Mouse (Mus musculus) layer of hippocampus, adult 11-12 months (tissue): ENCODE results near the gene Zbtb2.
"Not testable (repeated sequence)": the region's sequence is repeated elsewhere in the genome, so short reads cannot be mapped to it uniquely, and the experiment has no call there.

ENCODE experiments used
- DNase-seq: peaks from one replicate; pipeline ENCODE4 v3.0.0; 2022; ENCODE audit warnings: low spot score

Gene Zbtb2

GRCm38 (mm10) chr10:4387701-4388383, at the start of gene Zbtb2:
Gene Zbtb2 (minus strand): TSS chr10:4388108.
- DNase-seq: peak; percentile 69

GRCm38 (mm10) chr10:4435416-4435815, 47.5 kb upstream of the Zbtb2 start:
- no peak for DNase-seq

- DNase-seq: not testable (repeated sequence)
Observed at GRCm38 (mm10) chr10:4433871-4434270, 46.0 kb upstream of the Zbtb2 start.

- no peak for DNase-seq
Observed at GRCm38 (mm10) chr10:4432996-4433755, 45.3 kb upstream of the Zbtb2 start.

GRCm38 (mm10) chr10:4432123-4432931, 44.4 kb upstream of the Zbtb2 start, which contains the start of the genes Rmnd1 and Armt1:
Gene Rmnd1 (minus strand): TSS chr10:4432388.
Gene Armt1 (plus strand): TSS chr10:4432467.
- peak; percentile 93 for DNase-seq

GRCm38 (mm10) chr10:4431746-4432122, 43.8 kb upstream of the Zbtb2 start:
- DNase-seq: no peak

GRCm38 (mm10) chr10:4430826-4431225, 42.9 kb upstream of the Zbtb2 start:
- DNase-seq: no peak

GRCm38 (mm10) chr10:4430399-4430798, 42.5 kb upstream of the Zbtb2 start:
- DNase-seq: no peak

- no peak for DNase-seq
Observed at GRCm38 (mm10) chr10:4425245-4425644, 37.3 kb upstream of the Zbtb2 start.

- DNase-seq: no peak
Observed at GRCm38 (mm10) chr10:4407191-4407590, 19.3 kb upstream of the Zbtb2 start.

GRCm38 (mm10) chr10:4405511-4405910, 17.6 kb upstream of the Zbtb2 start:
- DNase-seq: no peak

GRCm38 (mm10) chr10:4404895-4405491, 17.1 kb upstream of the Zbtb2 start:
- peak; percentile 73 for DNase-seq

GRCm38 (mm10) chr10:4398058-4398457, 10.2 kb upstream of the Zbtb2 start:
- DNase-seq: no peak

GRCm38 (mm10) chr10:4395321-4395720, 7.4 kb upstream of the Zbtb2 start:
- no peak for DNase-seq

GRCm38 (mm10) chr10:4391851-4392250, 3.9 kb upstream of the Zbtb2 start:
- peak; percentile 39 for DNase-seq

- no peak for DNase-seq
Observed at GRCm38 (mm10) chr10:4391076-4391475, 3.2 kb upstream of the Zbtb2 start.

- no peak for DNase-seq
Observed at GRCm38 (mm10) chr10:4390550-4390949, 2.6 kb upstream of the Zbtb2 start.

- DNase-seq: no peak
Observed at GRCm38 (mm10) chr10:4389461-4390112, 1.7 kb upstream of the Zbtb2 start.

GRCm38 (mm10) chr10:4389036-4389435, 1.1 kb upstream of the Zbtb2 start:
- DNase-seq: no peak

GRCm38 (mm10) chr10:4388384-4388745, 457 bp upstream of the Zbtb2 start:
- DNase-seq: no peak
